Mouse (Mus musculus): ENCODE measurements at regions not wholly inside any gene's neighbourhood (a gene's known extent, or its start where the extent isn't known, plus 50 kb on each side); places are given as distances from the start of the nearest gene placed in this dataset.

GRCm38 (mm10) chr10:96535461-96535860 is 81.3 kb upstream of the Btg1 start:
- no peak overlapping the region for H3K4me2 ChIP-seq
- H3K4me1 ChIP-seq (replicated peaks), result 0 out of 2 replicates have a peak, but pooled peaks cover 4% of the 10 kb centered on the region
- H3K9ac ChIP-seq, result no peak overlapping the region
- no peak overlapping the region for H3K4me3 ChIP-seq
- H3K9me3 ChIP-seq, result no peaks in the 10 kb centered on the region
- no peaks in the 10 kb centered on the region for H3K27me3 ChIP-seq
- H3K27ac ChIP-seq (replicated peaks), result no peak overlapping the region
- no peaks in the 10 kb centered on the region for H3K36me3 ChIP-seq
- no peak for ATAC-seq (ENCODE audit: low read depth)
- WGBS, result 46% methylated on average over 9 of the region's 9 CpGs

GRCm38 (mm10) chr10:96540828-96541227 is 76.0 kb upstream of the Btg1 start:
- no peaks in the 10 kb centered on the region for H3K9me3 ChIP-seq
- no peak overlapping the region for H3K9ac ChIP-seq
- no peak for ATAC-seq (ENCODE audit: low read depth)
- H3K4me3 ChIP-seq, result no peak overlapping the region
- H3K27ac ChIP-seq (replicated peaks), result no peak overlapping the region
- H3K4me1 ChIP-seq (replicated peaks), result peaks cover 9% of the 10 kb centered on the region; the same call in 1 of the 2 replicates
- no peaks in the 10 kb centered on the region for H3K36me3 ChIP-seq
- no peaks in the 10 kb centered on the region for H3K27me3 ChIP-seq
- 95% methylated on average over 2 of the region's 2 CpGs for WGBS
- no peak overlapping the region for H3K4me2 ChIP-seq

GRCm38 (mm10) chr10:96545312-96545711 is 71.5 kb upstream of the Btg1 start:
- Histone ChIP-seq H3K27me3 (no peaks in the 10 kb centered on the region), H3K4me2 (no peak overlapping the region), H3K4me3 (no peak overlapping the region), H3K9ac (no peak overlapping the region), H3K27ac (replicated peaks) (0 out of 2 replicates have a peak overlapping the region, but pooled peaks have one; percentile 28), H3K4me1 (replicated peaks) (peaks cover 13% of the 10 kb centered on the region; the same call in 1 of the 2 replicates), H3K9me3 (no peaks in the 10 kb centered on the region), H3K36me3 (no peaks in the 10 kb centered on the region)
- no peak for ATAC-seq (ENCODE audit: low read depth)
- WGBS, result 41% methylated on average over 6 of the region's 6 CpGs

- Histone ChIP-seq H3K9me3 (no peaks in the 10 kb centered on the region), H3K9ac (no peak overlapping the region), H3K4me3 (no peak overlapping the region), H3K4me2 (no peak overlapping the region), H3K36me3 (no peaks in the 10 kb centered on the region), H3K27me3 (no peaks in the 10 kb centered on the region), H3K27ac (replicated peaks) (no peak overlapping the region), H3K4me1 (replicated peaks) (peaks cover 13% of the 10 kb centered on the region; the same call in 1 of the 2 replicates)
- WGBS, result 45% methylated on average over 2 of the region's 2 CpGs
- ATAC-seq (ENCODE audit: low read depth), result no peak
Observed at GRCm38 (mm10) chr10:96545761-96546388, 70.9 kb upstream of the Btg1 start.

- ATAC-seq (ENCODE audit: low read depth), result no peak
- no peak overlapping the region for H3K9ac ChIP-seq
- no peaks in the 10 kb centered on the region for H3K27me3 ChIP-seq
- no peak overlapping the region for H3K27ac ChIP-seq (replicated peaks)
- peaks cover 13% of the 10 kb centered on the region; the same call in 1 of the 2 replicates for H3K4me1 ChIP-seq (replicated peaks)
- no peak overlapping the region for H3K4me3 ChIP-seq
- no peaks in the 10 kb centered on the region for H3K9me3 ChIP-seq
- no peaks in the 10 kb centered on the region for H3K36me3 ChIP-seq
- no peak overlapping the region for H3K4me2 ChIP-seq
- 73% methylated on average over 2 of the region's 2 CpGs for WGBS
Observed at GRCm38 (mm10) chr10:96549651-96550050, 67.2 kb upstream of the Btg1 start.

- Histone ChIP-seq H3K4me2 (no peak overlapping the region), H3K36me3 (no peaks in the 10 kb centered on the region), H3K27me3 (no peaks in the 10 kb centered on the region), H3K9ac (no peak overlapping the region), H3K4me1 (replicated peaks) (peaks cover 10% of the 10 kb centered on the region; the same call in 1 of the 2 replicates), H3K27ac (replicated peaks) (no peak overlapping the region), H3K4me3 (no peak overlapping the region), H3K9me3 (no peaks in the 10 kb centered on the region)
- no peak for ATAC-seq (ENCODE audit: low read depth)
- WGBS, result 69% methylated on average over 4 of the region's 4 CpGs
Observed at GRCm38 (mm10) chr10:96550266-96550665, 66.5 kb upstream of the Btg1 start.

GRCm38 (mm10) chr10:96557336-96557735 is 59.5 kb upstream of the Btg1 start:
- no peak for ATAC-seq (ENCODE audit: low read depth)
- H3K9ac ChIP-seq, result no peak overlapping the region
- H3K36me3 ChIP-seq, result no peaks in the 10 kb centered on the region
- no peaks in the 10 kb centered on the region for H3K4me1 ChIP-seq (replicated peaks)
- H3K27ac ChIP-seq (replicated peaks), result no peak overlapping the region
- H3K4me2 ChIP-seq, result no peak overlapping the region
- H3K4me3 ChIP-seq, result no peak overlapping the region
- 27% methylated on average over 2 of the region's 2 CpGs for WGBS
- H3K9me3 ChIP-seq, result peaks cover 4% of the 10 kb centered on the region; the same call in 1 of the 2 replicates
- no peaks in the 10 kb centered on the region for H3K27me3 ChIP-seq

GRCm38 (mm10) chr10:96565343-96565742 is 51.5 kb upstream of the Btg1 start:
- no peak overlapping the region for H3K9ac ChIP-seq

More at GRCm38 (mm10) chr10:96565343-96565742, 51.5 kb upstream of the Btg1 start:
- no peak overlapping the region for H3K4me2 ChIP-seq
- H3K27ac ChIP-seq (replicated peaks), result no peak overlapping the region
- no peaks in the 10 kb centered on the region for H3K27me3 ChIP-seq
- no peak for ATAC-seq (ENCODE audit: low read depth)
- H3K9me3 ChIP-seq, result peaks cover 9% of the 10 kb centered on the region; the same call in 1 of the 2 replicates
- no peak overlapping the region for H3K4me3 ChIP-seq
- H3K36me3 ChIP-seq, result no peaks in the 10 kb centered on the region
- H3K4me1 ChIP-seq (replicated peaks), result no peaks in the 10 kb centered on the region

All from neural tube, embryonic 13.5 days (tissue).